Mouse (Mus musculus): ENCODE results near the gene Trim44. TPM values are rescaled to one million over a fixed set of nuclear protein-coding genes. Genes with fewer than 3 reads are reported as not detected.

Trim44 gene
- polyA plus RNA-seq, 1 experiment from 2014 or later: 56.2 TPM

- no peak for ATAC-seq (ENCODE audit: low FRiP score)
- no peak overlapping the region for H3K4me2 ChIP-seq
- H3K4me3 ChIP-seq (replicated peaks): no peak overlapping the region
- 46% methylated on average over 1 of the region's 1 CpGs for WGBS
- no peaks in the 10 kb centered on the region for H3K9me3 ChIP-seq (replicated peaks)
- H3K4me1 ChIP-seq: peaks cover 3% of the 10 kb centered on the region; the same call in 1 of the 2 replicates
- H3K27ac ChIP-seq (replicated peaks): no peak overlapping the region
- peaks cover 14% of the 10 kb centered on the region for H3K36me3 ChIP-seq
- H3K9ac ChIP-seq (replicated peaks): no peak overlapping the region
- no peaks in the 10 kb centered on the region for H3K27me3 ChIP-seq (replicated peaks)
Measured at GRCm38 (mm10) chr2:102354076-102354475, 53.6 kb downstream of the Trim44 start.

GRCm38 (mm10) chr2:102341429-102341828 lies 66.2 kb downstream of the Trim44 start:
- no peaks in the 10 kb centered on the region for H3K9me3 ChIP-seq (replicated peaks)
- H3K9ac ChIP-seq (replicated peaks): no peak overlapping the region
- no peaks in the 10 kb centered on the region for H3K27me3 ChIP-seq (replicated peaks)
- 82% methylated on average over 2 of the region's 2 CpGs for WGBS
- H3K4me2 ChIP-seq: no peak overlapping the region
- no peak overlapping the region for H3K27ac ChIP-seq (replicated peaks)
- ATAC-seq (ENCODE audit: low FRiP score): no peak
- peaks cover 12% of the 10 kb centered on the region for H3K4me1 ChIP-seq
- no peak overlapping the region for H3K4me3 ChIP-seq (replicated peaks)
- H3K36me3 ChIP-seq: peaks cover 4% of the 10 kb centered on the region

GRCm38 (mm10) chr2:102336816-102337215 lies 70.8 kb downstream of the Trim44 start:
- no peak overlapping the region for H3K4me3 ChIP-seq (replicated peaks)
- ATAC-seq (ENCODE audit: low FRiP score): peak; percentile 68; the same call in 1 of the 2 replicates
- peaks cover 14% of the 10 kb centered on the region for H3K4me1 ChIP-seq
- no peaks in the 10 kb centered on the region for H3K27me3 ChIP-seq (replicated peaks)
- peak overlapping the region; percentile 54; the same call in 1 of the 2 replicates for H3K27ac ChIP-seq (replicated peaks)
- WGBS: 48% methylated on average over 1 of the region's 1 CpGs
- no peak overlapping the region for H3K9ac ChIP-seq (replicated peaks)
- H3K4me2 ChIP-seq: no peak overlapping the region
- H3K36me3 ChIP-seq: no peaks in the 10 kb centered on the region
- no peaks in the 10 kb centered on the region for H3K9me3 ChIP-seq (replicated peaks)

- Histone ChIP-seq H3K4me1 (peaks cover 7% of the 10 kb centered on the region), H3K4me3 (replicated peaks) (no peak overlapping the region), H3K9ac (replicated peaks) (no peak overlapping the region), H3K4me2 (no peak overlapping the region), H3K27ac (replicated peaks) (no peak overlapping the region), H3K27me3 (replicated peaks) (no peaks in the 10 kb centered on the region), H3K9me3 (replicated peaks) (no peaks in the 10 kb centered on the region), H3K36me3 (no peaks in the 10 kb centered on the region)
- 93% methylated on average over 2 of the region's 2 CpGs for WGBS
- no peak for ATAC-seq (ENCODE audit: low FRiP score)
Measured at GRCm38 (mm10) chr2:102331932-102332331, 75.7 kb downstream of the Trim44 start.

- WGBS: 45% methylated on average over 3 of the region's 3 CpGs
- no peak overlapping the region for H3K9ac ChIP-seq (replicated peaks)
- H3K9me3 ChIP-seq (replicated peaks): no peaks in the 10 kb centered on the region
- ATAC-seq (ENCODE audit: low FRiP score): 0 out of 2 replicates have a peak, but pooled peaks have one; percentile 63
- no peaks in the 10 kb centered on the region for H3K36me3 ChIP-seq
- H3K4me3 ChIP-seq (replicated peaks): no peak overlapping the region
- no peaks in the 10 kb centered on the region for H3K27me3 ChIP-seq (replicated peaks)
- no peak overlapping the region for H3K4me2 ChIP-seq
- no peak overlapping the region for H3K27ac ChIP-seq (replicated peaks)
- no peaks in the 10 kb centered on the region for H3K4me1 ChIP-seq
Measured at GRCm38 (mm10) chr2:102331092-102331491, 76.5 kb downstream of the Trim44 start.

- WGBS: 93% methylated on average over 2 of the region's 2 CpGs
Measured at GRCm38 (mm10) chr2:102325921-102326320, 81.7 kb downstream of the Trim44 start.

GRCm38 (mm10) chr2:102324336-102324735 lies 83.3 kb downstream of the Trim44 start:
- Histone ChIP-seq H3K9me3 (replicated peaks) (no peaks in the 10 kb centered on the region), H3K36me3 (no peaks in the 10 kb centered on the region)
- no peak for ATAC-seq (ENCODE audit: low FRiP score)

More at GRCm38 (mm10) chr2:102325921-102326320, 81.7 kb downstream of the Trim44 start:
- H3K36me3 ChIP-seq: no peaks in the 10 kb centered on the region
- ATAC-seq (ENCODE audit: low FRiP score): no peak
- no peaks in the 10 kb centered on the region for H3K9me3 ChIP-seq (replicated peaks)
- no peaks in the 10 kb centered on the region; the same call in 1 of the 2 replicates for H3K4me1 ChIP-seq
- no peak overlapping the region for H3K4me3 ChIP-seq (replicated peaks)
- H3K9ac ChIP-seq (replicated peaks): no peak overlapping the region
- H3K4me2 ChIP-seq: no peak overlapping the region
- H3K27ac ChIP-seq (replicated peaks): no peak overlapping the region
- H3K27me3 ChIP-seq (replicated peaks): no peaks in the 10 kb centered on the region

GRCm38 (mm10) chr2:102316540-102316939 lies 91.1 kb downstream of the Trim44 start:
- H3K4me2 ChIP-seq: no peak overlapping the region
- H3K4me3 ChIP-seq (replicated peaks): no peak overlapping the region
- H3K9me3 ChIP-seq (replicated peaks): no peaks in the 10 kb centered on the region
- 74% methylated on average over 3 of the region's 3 CpGs for whole genome bisulfite sequencing
- no peaks in the 10 kb centered on the region; the same call in 1 of the 2 replicates for H3K4me1 ChIP-seq
- no peak for ATAC-seq (ENCODE audit: low FRiP score)
- no peaks in the 10 kb centered on the region for H3K27me3 ChIP-seq (replicated peaks)
- H3K9ac ChIP-seq (replicated peaks): no peak overlapping the region
- H3K27ac ChIP-seq (replicated peaks): no peak overlapping the region
- H3K36me3 ChIP-seq: no peaks in the 10 kb centered on the region

More at GRCm38 (mm10) chr2:102324336-102324735, 83.3 kb downstream of the Trim44 start:
- H3K4me2 ChIP-seq: no peak overlapping the region
- H3K9ac ChIP-seq (replicated peaks): no peak overlapping the region
- H3K27ac ChIP-seq (replicated peaks): no peak overlapping the region
- H3K4me1 ChIP-seq: no peaks in the 10 kb centered on the region; the same call in 1 of the 2 replicates
- H3K27me3 ChIP-seq (replicated peaks): no peaks in the 10 kb centered on the region
- H3K4me3 ChIP-seq (replicated peaks): no peak overlapping the region

GRCm38 (mm10) chr2:102315153-102315552 lies 92.5 kb downstream of the Trim44 start:
- no peak overlapping the region for H3K4me3 ChIP-seq (replicated peaks)
- H3K9me3 ChIP-seq (replicated peaks): no peaks in the 10 kb centered on the region
- no peak for ATAC-seq (ENCODE audit: low FRiP score)
- no peaks in the 10 kb centered on the region for H3K27me3 ChIP-seq (replicated peaks)
- H3K27ac ChIP-seq (replicated peaks): no peak overlapping the region
- H3K9ac ChIP-seq (replicated peaks): no peak overlapping the region
- H3K4me1 ChIP-seq: no peaks in the 10 kb centered on the region
- no peak overlapping the region for H3K4me2 ChIP-seq
- no peaks in the 10 kb centered on the region for H3K36me3 ChIP-seq
- 93% methylated on average over 4 of the region's 4 CpGs for WGBS

- Histone ChIP-seq H3K27ac (replicated peaks) (no peak overlapping the region), H3K4me3 (replicated peaks) (no peak overlapping the region), H3K36me3 (no peaks in the 10 kb centered on the region), H3K9me3 (replicated peaks) (no peaks in the 10 kb centered on the region), H3K4me1 (no peaks in the 10 kb centered on the region), H3K9ac (replicated peaks) (no peak overlapping the region), H3K4me2 (no peak overlapping the region), H3K27me3 (replicated peaks) (no peaks in the 10 kb centered on the region)
- no peak for ATAC-seq (ENCODE audit: low FRiP score)
- WGBS: 53% methylated on average over 1 of the region's 1 CpGs
Measured at GRCm38 (mm10) chr2:102314610-102315009, 93.0 kb downstream of the Trim44 start.

GRCm38 (mm10) chr2:102314068-102314467 lies 93.6 kb downstream of the Trim44 start:
- Histone ChIP-seq H3K4me2 (no peak overlapping the region), H3K4me1 (no peaks in the 10 kb centered on the region), H3K36me3 (no peaks in the 10 kb centered on the region), H3K4me3 (replicated peaks) (no peak overlapping the region), H3K27me3 (replicated peaks) (no peaks in the 10 kb centered on the region), H3K27ac (replicated peaks) (no peak overlapping the region), H3K9ac (replicated peaks) (no peak overlapping the region), H3K9me3 (replicated peaks) (no peaks in the 10 kb centered on the region)
- ATAC-seq (ENCODE audit: low FRiP score): no peak
- WGBS: 94% methylated on average over 2 of the region's 2 CpGs

GRCm38 (mm10) chr2:102312903-102313302 lies 94.7 kb downstream of the Trim44 start:
- Histone ChIP-seq H3K9ac (replicated peaks) (no peak overlapping the region), H3K4me1 (no peaks in the 10 kb centered on the region), H3K4me2 (no peak overlapping the region), H3K9me3 (replicated peaks) (no peaks in the 10 kb centered on the region), H3K36me3 (no peaks in the 10 kb centered on the region), H3K4me3 (replicated peaks) (no peak overlapping the region), H3K27me3 (replicated peaks) (no peaks in the 10 kb centered on the region), H3K27ac (replicated peaks) (no peak overlapping the region)
- WGBS: 98% methylated on average over 1 of the region's 1 CpGs
- no peak for ATAC-seq (ENCODE audit: low FRiP score)

Data from neural tube, embryonic 15.5 days (tissue).